Mouse (Mus musculus): Measurements from ENCODE around the gene Fgl2.
"Not testable (repeated sequence)": the region's sequence is repeated elsewhere in the genome, so short reads cannot be mapped to it uniquely, and the experiment has no call there.

Fgl2 gene

GRCm38 (mm10) chr5:21372493-21373179, at the start of gene Fgl2:
Gene Fgl2, plus strand, starts transcription at chr5:21372642.
- DNase-seq (ENCODE audit: low spot score in 2 of 2), result peak in 1 of 2 experiments; percentile 8

DNA sequence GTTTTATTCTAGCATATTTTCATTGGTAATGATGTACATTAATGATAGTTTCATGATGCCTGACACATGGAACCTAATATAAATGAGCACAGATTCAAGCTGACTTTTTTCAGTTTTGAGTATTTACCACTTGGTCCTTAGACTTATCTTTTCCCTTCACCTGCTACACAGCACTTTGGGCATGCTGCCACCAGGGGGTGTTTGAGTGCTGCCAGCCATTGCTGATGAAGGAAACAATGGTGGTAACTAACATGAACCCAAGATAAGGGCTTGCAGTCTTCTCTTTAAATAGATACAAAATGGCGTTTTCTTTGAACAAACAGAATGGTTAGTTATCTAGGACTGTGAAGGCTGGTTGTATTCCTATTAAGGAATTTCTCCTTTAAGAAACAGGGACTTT, 45.9 kb upstream of the Fgl2 start:
- peak; percentile 15 to 25 for DNase-seq (ENCODE audit: low spot score in 2 of 2)

DNA sequence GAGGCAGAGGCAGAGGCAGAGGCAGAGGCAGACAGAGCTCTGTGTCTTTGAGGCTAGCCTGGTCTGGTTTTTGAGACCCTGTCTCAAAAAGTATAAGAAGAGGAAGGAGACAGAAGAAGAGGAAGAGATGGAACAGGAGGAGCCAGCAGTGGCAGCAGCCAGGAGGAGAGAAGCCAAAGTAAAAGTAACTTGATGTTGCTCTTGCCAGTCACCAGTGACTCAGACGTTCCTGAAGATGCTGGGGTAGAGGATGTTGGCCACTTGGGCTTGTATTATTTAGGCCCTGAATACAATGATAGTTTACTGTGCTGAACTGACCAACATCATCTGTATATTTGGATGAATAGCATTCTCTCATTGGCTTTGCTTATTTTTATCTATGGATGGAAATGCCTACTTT, 43.9 kb upstream of the Fgl2 start:
- no peak for DNase-seq (ENCODE audit: low spot score in 2 of 2)

GRCm38 (mm10) chr5:21329672-21330665, 42.5 kb upstream of the Fgl2 start:
- DNase-seq (ENCODE audit: low spot score in 2 of 2), result no peak

- DNase-seq (ENCODE audit: low spot score in 2 of 2), result no peak
These were observed 40.8 kb upstream of the Fgl2 start for GRCm38 (mm10) chr5:21331656-21332055.

DNA sequence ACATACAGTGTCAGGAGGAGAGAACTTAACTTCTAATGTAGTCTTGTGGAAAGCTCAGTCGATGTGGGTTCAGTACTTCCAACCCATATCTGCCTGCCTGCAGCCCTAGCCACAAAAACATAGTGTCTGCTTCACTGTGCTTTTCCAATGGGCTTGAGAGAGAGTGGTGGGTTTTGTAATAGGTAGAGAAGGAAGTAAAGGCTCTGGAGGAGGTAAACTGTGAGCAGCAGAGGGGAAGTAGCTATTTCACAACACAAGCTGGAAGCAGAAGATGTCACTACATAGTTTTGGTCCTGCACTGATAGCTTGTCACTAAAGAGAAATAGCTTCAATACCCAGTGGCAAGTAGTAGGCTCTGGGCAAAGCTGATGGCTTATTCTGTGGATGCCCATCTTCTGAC, 40.3 kb upstream of the Fgl2 start:
- no peak for DNase-seq (ENCODE audit: low spot score in 2 of 2)

GRCm38 (mm10) chr5:21342265-21342664, 30.2 kb upstream of the Fgl2 start:
- not testable (repeated sequence) for DNase-seq (ENCODE audit: low spot score in 2 of 2)

DNA sequence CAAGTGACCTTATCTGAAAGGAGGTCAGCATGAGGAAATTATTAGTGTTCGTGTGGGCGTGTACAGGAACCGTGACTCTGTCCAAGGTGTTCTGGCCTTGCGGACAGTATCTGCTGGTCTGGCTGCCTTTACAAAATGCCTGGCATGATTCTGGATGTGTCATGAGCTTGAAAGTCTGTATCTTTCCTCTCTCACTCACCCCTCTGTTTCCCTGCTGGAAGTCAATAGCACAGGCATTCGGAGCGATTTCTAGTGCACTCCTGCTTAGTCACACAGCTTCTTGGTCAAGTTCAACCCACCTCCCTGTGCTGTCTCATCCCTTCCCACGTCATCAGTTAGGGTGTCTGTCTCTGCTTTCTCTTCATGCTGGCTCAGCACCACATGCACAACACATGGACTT, 24.1 kb upstream of the Fgl2 start:
- DNase-seq (ENCODE audit: low spot score in 2 of 2), result no peak

GRCm38 (mm10) chr5:21351678-21352077, 20.8 kb upstream of the Fgl2 start:
- no peak for DNase-seq (ENCODE audit: low spot score in 2 of 2)

DNA sequence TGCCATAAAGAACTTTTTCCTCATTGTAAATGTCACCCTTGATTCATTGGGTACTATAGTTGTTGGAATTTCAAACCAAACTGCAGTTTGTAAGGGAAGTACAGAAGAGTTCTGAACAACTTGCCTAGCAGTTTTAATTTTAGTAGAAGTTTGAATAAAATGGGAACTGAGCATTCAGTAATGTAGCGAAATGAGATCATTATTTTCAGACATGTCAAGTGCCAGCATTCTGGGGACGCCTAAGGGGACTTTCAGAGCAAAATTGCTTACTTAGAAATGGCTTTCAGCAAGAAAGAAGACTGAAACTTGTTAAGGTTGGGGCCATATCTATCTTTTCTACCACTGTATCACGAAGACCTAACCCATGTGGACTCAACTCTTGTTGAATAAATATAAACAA, 13.8 kb upstream of the Fgl2 start:
- DNase-seq (ENCODE audit: low spot score in 2 of 2), result no peak

DNA sequence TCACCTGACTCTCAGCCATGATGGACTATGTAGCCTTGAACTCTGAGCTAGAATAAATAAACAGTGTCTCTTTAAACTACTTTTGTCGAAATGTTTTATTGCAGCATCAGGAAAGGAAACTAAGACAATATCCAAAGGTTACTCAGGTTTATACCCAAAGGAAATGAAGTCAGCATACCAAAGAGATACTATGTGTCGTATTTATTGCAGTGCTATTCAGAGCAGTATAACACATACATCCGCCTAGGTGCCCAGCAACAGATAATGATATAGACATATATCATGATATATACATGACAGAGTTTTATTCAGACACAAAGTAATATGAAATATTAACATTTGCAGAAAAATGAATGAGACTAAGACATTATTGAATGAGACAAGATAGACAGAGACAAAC, 9.1 kb upstream of the Fgl2 start:
- no peak for DNase-seq (ENCODE audit: low spot score in 2 of 2)

GRCm38 (mm10) chr5:21366338-21367053, 5.9 kb upstream of the Fgl2 start:
- DNase-seq (ENCODE audit: low spot score in 2 of 2), result no peak

GRCm38 (mm10) chr5:21367514-21367913, 4.9 kb upstream of the Fgl2 start:
- no peak for DNase-seq (ENCODE audit: low spot score in 2 of 2)

GRCm38 (mm10) chr5:21370218-21370947, 2.1 kb upstream of the Fgl2 start:
- no peak for DNase-seq (ENCODE audit: low spot score in 2 of 2)

DNA sequence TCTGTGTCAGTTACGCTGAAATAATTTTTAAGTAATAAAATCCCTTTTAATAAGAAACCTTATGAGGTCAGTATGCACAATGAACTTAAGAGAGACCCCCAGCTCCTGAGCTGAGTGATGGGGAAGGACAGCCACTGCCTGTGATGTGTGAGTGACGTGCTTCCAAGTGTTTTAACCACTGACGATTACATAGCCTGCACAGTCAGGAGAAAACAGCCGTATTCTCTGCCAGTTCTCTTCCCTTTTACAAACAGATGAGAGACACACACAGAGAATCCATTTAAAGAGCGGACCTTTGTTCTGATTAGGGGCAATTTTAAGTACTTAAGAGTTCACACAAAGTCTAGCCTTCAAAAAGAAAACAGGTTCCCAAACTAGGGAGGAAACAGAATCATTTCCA, 522 bp upstream of the Fgl2 start:
- no peak for DNase-seq (ENCODE audit: low spot score in 2 of 2)

DNA sequence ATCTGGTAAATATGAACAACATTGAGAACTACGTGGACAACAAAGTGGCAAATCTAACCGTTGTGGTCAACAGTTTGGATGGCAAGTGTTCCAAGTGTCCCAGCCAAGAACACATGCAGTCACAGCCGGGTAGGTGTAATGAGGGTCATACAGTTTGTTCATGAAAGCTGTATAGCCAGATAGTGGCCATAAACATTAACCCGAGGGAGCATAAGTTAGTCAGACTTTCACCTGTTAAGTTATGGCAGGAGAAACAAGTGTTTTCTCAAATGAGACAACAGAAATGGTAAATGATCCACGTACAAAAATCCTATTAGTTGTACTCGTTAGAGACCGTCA, 707 bp downstream of the Fgl2 start:
- no peak for DNase-seq (ENCODE audit: low spot score in 2 of 2)

GRCm38 (mm10) chr5:21376935-21377334, 4.5 kb downstream of the Fgl2 start:
- no peak for DNase-seq (ENCODE audit: low spot score in 2 of 2)

DNA sequence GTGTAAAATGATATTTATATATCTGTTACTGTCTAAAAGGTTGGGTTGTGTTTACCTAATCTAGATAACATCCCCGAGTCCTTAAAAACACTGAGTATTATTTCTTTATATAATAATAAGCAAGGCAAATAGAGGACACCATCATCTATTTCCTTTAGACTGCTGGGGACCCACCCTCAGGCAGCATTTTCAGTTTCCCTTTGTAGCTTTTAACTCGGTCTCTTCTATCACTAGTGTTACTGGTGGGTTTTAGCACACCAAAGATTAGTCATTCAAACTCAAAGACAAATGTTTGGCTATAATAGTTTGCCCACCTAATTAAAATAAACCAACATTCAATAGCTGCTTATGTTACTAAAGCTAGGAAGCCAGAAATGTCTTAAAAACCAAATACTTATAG, 6.0 kb downstream of the Fgl2 start:
- no peak for DNase-seq (ENCODE audit: low spot score in 2 of 2)

- DNase-seq (ENCODE audit: low spot score in 2 of 2), result no peak
These were observed 9.5 kb downstream of the Fgl2 start for GRCm38 (mm10) chr5:21381986-21382385.

GRCm38 (mm10) chr5:21382678-21383077, 10.2 kb downstream of the Fgl2 start:
- DNase-seq (ENCODE audit: low spot score in 2 of 2), result no peak

DNA sequence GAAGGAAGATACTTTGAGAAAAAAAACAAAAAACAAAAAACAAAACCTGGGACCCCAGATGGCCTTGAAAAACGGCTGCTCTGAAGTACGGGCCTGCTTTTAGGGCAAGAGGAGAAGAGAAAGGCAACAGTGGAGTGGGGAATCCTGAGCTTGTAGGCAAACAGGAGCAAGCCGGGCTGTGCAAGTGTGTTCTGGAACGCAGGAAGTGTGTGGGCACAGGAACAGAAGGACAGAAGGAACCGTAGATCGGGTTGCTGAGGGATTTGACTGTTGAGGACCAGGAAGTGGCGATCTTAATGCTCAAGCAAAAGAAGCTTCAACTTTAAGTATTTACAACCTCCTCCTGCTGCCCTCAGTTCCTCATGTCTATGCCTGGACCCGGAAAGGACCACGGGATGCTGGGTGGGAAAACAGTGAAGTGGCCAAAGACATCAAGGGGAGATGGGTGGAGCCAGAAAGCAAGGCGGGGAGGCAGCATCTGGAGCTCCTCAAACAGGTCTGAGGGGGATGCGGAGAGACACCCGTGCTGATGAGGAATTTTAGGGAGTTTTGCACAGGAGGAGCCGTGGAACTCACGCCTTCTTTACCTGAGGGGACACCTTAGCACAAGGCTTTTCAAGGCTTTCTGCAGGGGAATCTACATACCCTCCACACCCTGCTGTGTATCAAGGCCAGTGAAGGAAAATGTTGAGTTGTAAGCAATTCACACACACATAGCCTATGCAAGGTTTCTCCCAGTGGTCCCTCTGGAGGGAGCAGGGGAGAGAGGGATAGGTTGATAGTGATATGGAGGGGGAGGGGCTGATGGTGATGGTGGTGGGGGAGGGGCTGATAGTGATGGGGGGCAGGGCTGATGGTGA, 11.2 kb downstream of the Fgl2 start:
- no peak for DNase-seq (ENCODE audit: low spot score in 2 of 2)
